Mouse (Mus musculus) heart, adult 2 months (tissue): ENCODE measurements around the gene Adcy6. TPM values are rescaled to one million over a fixed set of nuclear protein-coding genes. Genes with fewer than 3 reads are reported as not detected.

Source experiments
- DNase-seq, 2 experiments: peaks; one replicate each; pipeline ENCODE4 v3.0.0; 2021
- H3K27ac ChIP-seq: fragments of 200-600 bp; 2 replicates; pipeline ENCODE4 v1.8.1; 2022
- H3K27me3 ChIP-seq: fragments of 200-500 bp; 2 replicates; pipeline ENCODE4 v1.6.1; 2012; ENCODE audit warnings: mild to moderate bottlenecking, low read length, inconsistent platforms, mixed read lengths; ENCODE audit not compliant: control insufficient read depth, insufficient read depth
- H3K36me3 ChIP-seq: fragments of 200-500 bp; 2 replicates; pipeline ENCODE4 v1.6.1; 2012; ENCODE audit warnings: low read length, inconsistent platforms; ENCODE audit not compliant: control insufficient read depth, insufficient read depth
- H3K4me1 ChIP-seq: fragments of 200-500 bp; 2 replicates; pipeline ENCODE4 v1.6.1; 2011; ENCODE audit warnings: low read length; ENCODE audit not compliant: control insufficient read depth, insufficient read depth
- H3K4me3 ChIP-seq: fragments of 200-600 bp; 2 replicates; pipeline ENCODE4 v1.8.1; 2022
- H3K79me2 ChIP-seq: fragments of 200-500 bp; replicated peaks from 2 replicates; pipeline ENCODE4 v1.6.1; 2012; ENCODE audit warnings: mild to moderate bottlenecking, inconsistent platforms, low read length, moderate library complexity, mixed read lengths; ENCODE audit not compliant: control insufficient read depth, insufficient read depth
- H3K9ac ChIP-seq: fragments of 200-500 bp; 2 replicates; pipeline ENCODE4 v1.6.1; 2012; ENCODE audit warnings: low read depth, mild to moderate bottlenecking, control low read depth, inconsistent platforms, low read length, mixed read lengths
- CTCF ChIP-seq: fragments of 200-600 bp; IDR thresholded peaks from 2 replicates; pipeline ENCODE4 v1.8.1; 2022; ENCODE audit warnings: antibody characterized with exemption, mild to moderate bottlenecking, moderate library complexity
- EP300 ChIP-seq: fragments of 200-500 bp; IDR thresholded peaks from 2 replicates; pipeline ENCODE4 v1.6.1; 2011; ENCODE audit warnings: low read depth, low read length, control low read depth; ENCODE audit not compliant: insufficient read depth
- POLR2A ChIP-seq: fragments of 200-500 bp; IDR thresholded peaks from 2 replicates; pipeline ENCODE4 v1.6.1; 2011; ENCODE audit warnings: mild to moderate bottlenecking, low read depth, low read length, control low read depth; ENCODE audit not compliant: insufficient read depth
- WGBS: fragments of 180-500 bp; shearing (Covaris S2); methylation state at CpG from one replicate; pipeline ENCODE4 v1.1.7; 2018; 5-methylcytosine and 5-hydroxymethylcytosine counted together
- intact Hi-C: fragments of 180-260 bp; cut with DNase I; formaldehyde crosslinking; loops from one replicate; pipeline ENCODE4 v1.15.1; 2025
- polyA plus RNA-seq: library from polyadenylated mRNA; depleted of rRNA; stranded (reverse); fragments of >200 nt; gene quantifications from 2 replicates; pipeline ENCODE4 v1.2.3, GENCODE M21; 2012
- total RNA-seq, 2 experiments: library from RNA; stranded (reverse); gene quantifications; 2 replicates each; pipeline ENCODE4 v1.2.3; 2021

Adcy6 gene
- total and polyA plus RNA-seq, 3 experiments, result 136 to 220 (median 153) TPM

- no peak for TF ChIP-seq CTCF
- no peak for TF ChIP-seq POLR2A
- TF ChIP-seq EP300, result no peak
- Histone ChIP-seq H3K9ac (no peak overlapping the region), H3K79me2 (no peaks in the 10 kb centered on the region), H3K27ac (no peak overlapping the region), H3K4me1 (peaks cover under 1% of the 10 kb centered on the region; the same call in 1 of the 2 replicates), H3K36me3 (no peaks in the 10 kb centered on the region), H3K4me3 (no peak overlapping the region), H3K27me3 (peaks cover 3% of the 10 kb centered on the region; the same call in 1 of the 2 replicates)
- DNase-seq, result no peak
- intact Hi-C loops, result no loop called here
- 60% methylated on average over 7 of the region's 7 CpGs for WGBS
These were observed 16.8 kb upstream of the Adcy6 start for GRCm38 (mm10) chr15:98626487-98627212.

GRCm38 (mm10) chr15:98626078-98626477 is 16.2 kb upstream of the Adcy6 start:
- TF ChIP-seq EP300 (no peak), CTCF (no peak), POLR2A (no peak)
- Histone ChIP-seq H3K36me3 (no peaks in the 10 kb centered on the region), H3K27me3 (peaks cover 2% of the 10 kb centered on the region; the same call in 1 of the 2 replicates), H3K79me2 (no peaks in the 10 kb centered on the region), H3K4me3 (no peak overlapping the region), H3K9ac (no peak overlapping the region), H3K4me1 (no peaks in the 10 kb centered on the region; the same call in 1 of the 2 replicates), H3K27ac (no peak overlapping the region)
- DNase-seq, result no peak
- intact Hi-C loops, result no loop called here
- 3% methylated on average over 8 of the region's 8 CpGs for WGBS

- TF ChIP-seq POLR2A (no peak), CTCF (no peak), EP300 (no peak)
- Histone ChIP-seq H3K79me2 (no peaks in the 10 kb centered on the region), H3K9ac (no peak overlapping the region), H3K4me1 (no peaks in the 10 kb centered on the region), H3K4me3 (no peak overlapping the region), H3K36me3 (no peaks in the 10 kb centered on the region), H3K27ac (no peak overlapping the region), H3K27me3 (no peaks in the 10 kb centered on the region)
- intact Hi-C loops, result no loop called here
- no peak for DNase-seq
- 55% methylated on average over 5 of the region's 5 CpGs for WGBS
These were observed 13.5 kb upstream of the Adcy6 start for GRCm38 (mm10) chr15:98623361-98623821.

GRCm38 (mm10) chr15:98622721-98623120 is 12.8 kb upstream of the Adcy6 start:
- no peak overlapping the region for H3K4me3 ChIP-seq
- TF ChIP-seq CTCF, result no peak
- no peak for TF ChIP-seq POLR2A
- no peak for TF ChIP-seq EP300
- WGBS, result 45% methylated on average over 6 of the region's 6 CpGs
- H3K27ac ChIP-seq, result no peak overlapping the region
- H3K9ac ChIP-seq, result no peak overlapping the region
- H3K27me3 ChIP-seq, result no peaks in the 10 kb centered on the region
- no peaks in the 10 kb centered on the region for H3K36me3 ChIP-seq
- no peaks in the 10 kb centered on the region for H3K79me2 ChIP-seq
- H3K4me1 ChIP-seq, result no peaks in the 10 kb centered on the region
- intact Hi-C loops, result no loop called here
- DNase-seq, result no peak

- intact Hi-C loops, result no loop called here
- no peak overlapping the region for H3K9ac ChIP-seq
- H3K27me3 ChIP-seq, result no peaks in the 10 kb centered on the region
- H3K27ac ChIP-seq, result no peak overlapping the region
- TF ChIP-seq CTCF (no peak), EP300 (no peak), POLR2A (no peak)
- H3K4me1 ChIP-seq, result peaks cover 1% of the 10 kb centered on the region; the same call in 1 of the 2 replicates
- no peaks in the 10 kb centered on the region for H3K36me3 ChIP-seq
- 19% methylated on average over 7 of the region's 7 CpGs for WGBS
- DNase-seq, result no peak
- H3K4me3 ChIP-seq, result no peak overlapping the region
- H3K79me2 ChIP-seq, result no peaks in the 10 kb centered on the region
These were observed 12.3 kb upstream of the Adcy6 start for GRCm38 (mm10) chr15:98622199-98622598.

- intact Hi-C loops, result loop anchor here (1.0 to 2.0 kb wide), 2 partner anchors 37 to 106 kb away; no protein-coding TSS in a partner anchor
- H3K4me3 ChIP-seq, result no peak overlapping the region
- no peak overlapping the region for H3K27ac ChIP-seq
- peak; percentile 74 to 90 for DNase-seq
- H3K36me3 ChIP-seq, result no peaks in the 10 kb centered on the region
- under 1% methylated on average over 12 of the region's 12 CpGs for WGBS
- no peaks in the 10 kb centered on the region for H3K27me3 ChIP-seq
- no peaks in the 10 kb centered on the region; the same call in 1 of the 2 replicates for H3K79me2 ChIP-seq
- 0 out of 2 replicates have a peak overlapping the region, but pooled peaks have one; percentile 29 for H3K9ac ChIP-seq
- TF ChIP-seq EP300 (peak; percentile 79; the same call in 1 of the 2 replicates), CTCF (peak; percentile 98), POLR2A (no peak)
- peaks cover 1% of the 10 kb centered on the region; the same call in 1 of the 2 replicates for H3K4me1 ChIP-seq
These were observed 7.3 kb upstream of the Adcy6 start for GRCm38 (mm10) chr15:98617176-98617537.
